Mouse (Mus musculus) heart, embryonic 16.5 days (tissue): ENCODE measurements around the gene Cnot11. TPM values are rescaled to one million over a fixed set of nuclear protein-coding genes. Genes with fewer than 3 reads are reported as not detected.
A peak's percentile ranks its signal among the peaks of the same experiment; 100 is the strongest.

Experiments
- ATAC-seq: fragments of 200-750 bp; cut with Nextera tagmentation; replicated peaks from 2 replicates; pipeline ENCODE4 v1.8.0; 2017; ENCODE audit warnings: moderate number of reproducible peaks; ENCODE audit not compliant: insufficient read depth, low FRiP score; ENCODE audit errors: extremely low read depth
- H3K27ac ChIP-seq: fragments of 300-500 bp; sonication (generic); 2 replicates; pipeline ENCODE4 v1.5.1; 2014; ENCODE audit warnings: mild to moderate bottlenecking, low read length, control low read depth, moderate library complexity
- H3K27me3 ChIP-seq: fragments of 300-500 bp; sonication (generic); 2 replicates; pipeline ENCODE4 v1.6.1; 2014; ENCODE audit warnings: low read length, mixed read lengths; ENCODE audit not compliant: control insufficient read depth, insufficient read depth
- H3K36me3 ChIP-seq: fragments of 300-500 bp; sonication (generic); 2 replicates; pipeline ENCODE4 v1.6.1; 2014; ENCODE audit not compliant: control insufficient read depth, insufficient read depth
- H3K4me1 ChIP-seq: fragments of 300-500 bp; sonication (generic); 2 replicates; pipeline ENCODE4 v1.6.1; 2014; ENCODE audit warnings: low read length, mixed read lengths; ENCODE audit not compliant: control insufficient read depth, insufficient read depth
- H3K4me2 ChIP-seq: fragments of 300-500 bp; sonication (generic); 2 replicates; pipeline ENCODE4 v1.6.1; 2014; ENCODE audit warnings: low read depth, mild to moderate bottlenecking, control low read depth, low read length
- H3K4me3 ChIP-seq: fragments of 300-500 bp; sonication (generic); 2 replicates; pipeline ENCODE4 v1.5.1; 2014; ENCODE audit warnings: mild to moderate bottlenecking, control low read depth, low read length
- H3K9ac ChIP-seq: fragments of 300-500 bp; sonication (generic); 2 replicates; pipeline ENCODE4 v1.6.1; 2014; ENCODE audit warnings: low read length, control low read depth
- H3K9me3 ChIP-seq: fragments of 300-500 bp; sonication (generic); replicated peaks from 2 replicates; pipeline ENCODE4 v1.6.1; 2016; ENCODE audit warnings: low read length; ENCODE audit not compliant: control insufficient read depth
- WGBS: fragments of 180-500 bp; shearing (Covaris S2); extraction: QIAGEN DNeasy Blood & Tissue Kit; methylation state at CpG from one replicate; pipeline ENCODE4 v1.1.7; 2014; 5-methylcytosine and 5-hydroxymethylcytosine counted together
- polyA plus RNA-seq: library from polyadenylated mRNA; unstranded; fragments of >200 nt; fragmentation: Nextera tagmentation; extraction: Ambion mirVana; gene quantifications from 2 replicates; pipeline ENCODE4 v1.2.1, GENCODE M21; 2015

Gene Cnot11
- polyA plus RNA-seq, 1 experiment from 2014 or later: 14.6 TPM

GRCm38 (mm10) chr1:39568079-39568478 is 33.3 kb downstream of the Cnot11 start:
- H3K36me3 ChIP-seq: peaks cover 12% of the 10 kb centered on the region
- H3K4me3 ChIP-seq: no peak overlapping the region
- ATAC-seq: no peak
- H3K4me1 ChIP-seq: peaks cover 6% of the 10 kb centered on the region; the same call in 1 of the 2 replicates
- H3K27me3 ChIP-seq: no peaks in the 10 kb centered on the region
- H3K27ac ChIP-seq: no peak overlapping the region
- no peak overlapping the region for H3K9ac ChIP-seq
- no peaks in the 10 kb centered on the region for H3K9me3 ChIP-seq
- no peak overlapping the region for H3K4me2 ChIP-seq

DNA sequence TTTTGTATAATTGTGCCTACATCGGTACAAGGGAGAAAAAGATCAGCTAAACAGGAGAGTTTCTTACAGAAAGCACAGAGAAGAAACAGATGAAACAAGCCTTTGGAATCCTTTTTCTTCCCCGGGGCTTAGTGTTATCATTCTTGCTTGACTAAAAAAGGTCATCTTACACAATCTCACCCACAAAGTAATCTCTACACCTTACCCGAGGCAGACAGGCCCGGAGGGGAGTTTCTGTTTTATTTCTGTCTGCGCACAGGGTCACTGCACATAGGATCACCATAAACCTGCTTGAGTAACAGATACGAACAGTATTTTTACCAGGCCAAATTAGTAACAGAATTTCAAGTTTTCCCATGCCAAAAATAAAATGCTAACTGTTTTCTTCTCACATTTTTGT is 36.9 kb downstream of the Cnot11 start:
- no peak overlapping the region for H3K9ac ChIP-seq
- no peak overlapping the region for H3K4me2 ChIP-seq
- H3K9me3 ChIP-seq: no peaks in the 10 kb centered on the region
- H3K4me1 ChIP-seq: peaks cover 22% of the 10 kb centered on the region
- WGBS: 40% methylated on average over 6 of the region's 6 CpGs
- no peaks in the 10 kb centered on the region for H3K27me3 ChIP-seq
- no peaks in the 10 kb centered on the region for H3K36me3 ChIP-seq
- no peak for ATAC-seq
- H3K4me3 ChIP-seq: no peak overlapping the region
- no peak overlapping the region for H3K27ac ChIP-seq

DNA sequence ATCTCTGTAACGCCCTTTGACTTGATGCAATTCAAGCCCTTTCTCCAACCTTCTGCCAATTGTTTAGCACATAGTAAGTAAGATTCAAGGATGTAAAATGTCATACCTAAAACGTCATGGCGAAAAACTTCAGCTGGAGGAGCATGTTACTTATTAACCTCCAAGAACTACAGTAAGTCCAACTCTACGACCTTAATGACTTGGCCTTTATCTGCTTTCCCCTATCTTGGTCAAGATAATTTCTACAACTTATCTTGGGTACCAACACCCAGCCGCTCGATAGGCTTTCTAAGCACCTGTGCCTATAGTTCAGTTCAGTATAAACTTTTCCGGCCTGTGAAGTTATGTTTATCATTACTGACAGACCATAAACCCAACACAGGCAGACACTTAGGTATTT is 39.1 kb downstream of the Cnot11 start:
- Histone ChIP-seq H3K27me3 (no peaks in the 10 kb centered on the region), H3K27ac (no peak overlapping the region), H3K4me3 (no peak overlapping the region), H3K9ac (no peak overlapping the region), H3K9me3 (no peaks in the 10 kb centered on the region), H3K4me2 (no peak overlapping the region), H3K4me1 (peaks cover 26% of the 10 kb centered on the region), H3K36me3 (no peaks in the 10 kb centered on the region)
- no peak for ATAC-seq
- 70% methylated on average over 7 of the region's 7 CpGs for WGBS

DNA sequence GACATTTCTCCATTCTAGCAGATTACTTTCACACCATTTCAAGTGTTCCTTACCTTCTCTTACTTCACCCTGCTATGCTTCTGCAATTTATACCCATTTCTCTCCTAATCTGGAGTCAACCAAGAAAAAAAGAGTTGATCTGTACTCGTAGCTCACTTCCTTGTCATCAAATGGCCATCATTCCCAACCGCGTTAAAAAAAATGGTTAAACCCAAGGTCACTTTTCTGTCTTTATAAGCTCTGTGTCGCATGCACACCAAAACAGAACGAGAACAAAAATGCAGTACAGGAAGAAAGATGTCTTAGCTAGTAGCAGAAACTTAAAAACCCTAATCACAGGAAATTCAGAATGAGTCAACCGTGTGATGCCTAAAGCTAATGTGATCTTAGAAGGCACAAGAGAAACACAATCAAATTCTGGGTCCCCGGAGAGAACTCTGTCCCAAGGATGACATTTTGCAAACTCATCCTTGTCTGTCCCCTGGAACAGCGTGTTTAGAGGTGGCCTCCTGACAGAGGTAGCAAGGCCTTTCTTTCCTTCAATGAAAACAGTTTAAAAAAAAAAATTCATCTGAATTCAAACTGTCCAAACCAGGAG is 41.1 kb downstream of the Cnot11 start:
- peak overlapping the region; percentile 88 for H3K4me2 ChIP-seq
- H3K36me3 ChIP-seq: no peaks in the 10 kb centered on the region
- 9% methylated on average over 8 of the region's 8 CpGs for WGBS
- ATAC-seq: no peak
- H3K27me3 ChIP-seq: no peaks in the 10 kb centered on the region
- no peaks in the 10 kb centered on the region for H3K9me3 ChIP-seq
- H3K4me3 ChIP-seq: peak overlapping the region; percentile 90
- peak overlapping the region; percentile 97 for H3K27ac ChIP-seq
- H3K4me1 ChIP-seq: peaks cover 26% of the 10 kb centered on the region
- peak overlapping the region; percentile 96 for H3K9ac ChIP-seq

GRCm38 (mm10) chr1:39576431-39577243 is 41.8 kb downstream of the Cnot11 start:
- H3K9ac ChIP-seq: peak overlapping the region; percentile 96
- H3K9me3 ChIP-seq: no peaks in the 10 kb centered on the region
- peak overlapping the region; percentile 97 for H3K27ac ChIP-seq
- no peaks in the 10 kb centered on the region for H3K36me3 ChIP-seq
- H3K4me2 ChIP-seq: peak overlapping the region; percentile 88
- WGBS: under 1% methylated on average over 87 of the region's 88 CpGs
- H3K4me1 ChIP-seq: peaks cover 22% of the 10 kb centered on the region
- H3K4me3 ChIP-seq: peak overlapping the region; percentile 90
- peak; percentile 54 for ATAC-seq
- H3K27me3 ChIP-seq: no peaks in the 10 kb centered on the region

GRCm38 (mm10) chr1:39577253-39577705 is 42.5 kb downstream of the Cnot11 start, which contains the start of gene Rnf149:
Gene Rnf149 (minus strand): TSS chr1:39577405.
- under 1% methylated on average over 49 of the region's 49 CpGs for WGBS
- peak within 1 kb of the TSS; percentile 96 for H3K9ac ChIP-seq
- peak within 1 kb of the TSS; percentile 97 for H3K27ac ChIP-seq
- peak; percentile 98 for ATAC-seq
- H3K4me2 ChIP-seq: peak within 1 kb of the TSS; percentile 88
- peak within 1 kb of the TSS; percentile 90 for H3K4me3 ChIP-seq
- no peaks in the 10 kb centered on the region for H3K9me3 ChIP-seq
- no peaks in the 10 kb centered on the region for H3K27me3 ChIP-seq
- no peaks in the 10 kb centered on the region for H3K36me3 ChIP-seq
- H3K4me1 ChIP-seq: peaks cover 21% of the 10 kb centered on the region

DNA sequence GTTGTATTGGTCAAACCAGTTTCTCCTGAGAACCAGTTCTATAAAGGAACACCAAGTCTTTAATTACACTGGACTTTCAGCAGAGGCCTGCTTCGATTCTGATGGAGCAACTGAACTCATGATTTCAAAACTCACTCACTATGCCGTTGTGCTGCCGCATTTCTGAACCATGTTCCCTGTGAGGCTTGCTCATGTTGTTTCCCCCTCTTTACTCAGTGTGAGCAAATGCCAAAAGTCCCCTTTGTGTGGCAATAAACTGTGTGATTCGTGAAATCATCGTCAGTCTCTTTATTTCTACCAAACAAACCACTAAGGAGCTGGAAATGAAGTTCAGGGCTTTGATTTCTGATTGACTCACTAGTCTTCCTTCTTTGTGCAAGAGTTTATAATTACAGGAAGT is 43.7 kb downstream of the Cnot11 start:
- H3K4me1 ChIP-seq: peaks cover 20% of the 10 kb centered on the region
- H3K9me3 ChIP-seq: no peaks in the 10 kb centered on the region
- H3K27me3 ChIP-seq: no peaks in the 10 kb centered on the region
- H3K4me3 ChIP-seq: no peak overlapping the region
- no peak overlapping the region for H3K27ac ChIP-seq
- ATAC-seq: no peak
- no peak overlapping the region for H3K4me2 ChIP-seq
- H3K36me3 ChIP-seq: no peaks in the 10 kb centered on the region
- H3K9ac ChIP-seq: no peak overlapping the region
- WGBS: 81% methylated on average over 5 of the region's 5 CpGs

- Histone ChIP-seq H3K36me3 (no peaks in the 10 kb centered on the region), H3K27ac (no peak overlapping the region), H3K4me1 (peaks cover 18% of the 10 kb centered on the region), H3K4me2 (no peak overlapping the region), H3K9ac (no peak overlapping the region), H3K27me3 (no peaks in the 10 kb centered on the region), H3K9me3 (no peaks in the 10 kb centered on the region; the same call in 1 of the 2 replicates), H3K4me3 (no peak overlapping the region)
- WGBS: 67% methylated on average over 6 of the region's 6 CpGs
- no peak for ATAC-seq
These were observed 44.3 kb downstream of the Cnot11 start for GRCm38 (mm10) chr1:39579139-39579538.

DNA sequence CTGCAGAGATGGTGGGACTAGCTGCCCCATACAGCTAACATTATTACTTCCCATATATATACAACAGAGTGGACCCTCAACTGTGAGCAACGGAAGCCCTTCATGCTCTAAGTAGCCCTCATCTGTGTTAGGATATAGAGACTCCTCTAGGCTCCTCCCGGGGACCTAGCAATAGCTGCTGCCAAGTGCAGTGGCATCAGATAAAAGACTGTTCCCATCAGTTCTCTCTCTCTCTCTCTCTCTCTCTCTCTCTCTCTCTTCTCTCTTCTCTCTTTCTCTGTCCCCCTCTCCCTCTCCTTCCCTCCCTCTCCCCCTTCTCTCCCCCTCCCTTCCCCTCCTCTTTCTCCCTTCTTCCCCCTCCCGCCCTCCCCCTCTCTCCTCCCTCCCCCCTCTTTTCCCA is 46.4 kb downstream of the Cnot11 start:
- ATAC-seq: no peak
- Histone ChIP-seq H3K27me3 (no peaks in the 10 kb centered on the region), H3K4me2 (no peak overlapping the region), H3K36me3 (no peaks in the 10 kb centered on the region), H3K4me1 (peaks cover 4% of the 10 kb centered on the region; the same call in 1 of the 2 replicates), H3K9me3 (peaks cover 3% of the 10 kb centered on the region), H3K27ac (no peak overlapping the region), H3K4me3 (no peak overlapping the region), H3K9ac (no peak overlapping the region)
- WGBS: 55% methylated on average over 2 of the region's 3 CpGs
